Mouse (Mus musculus) testis, adult 2 months (tissue): ENCODE data around the gene Cdhr2. TPM values are rescaled to one million over a fixed set of nuclear protein-coding genes. Genes with fewer than 3 reads are reported as not detected.

Experiments used
- H3K27ac ChIP-seq: fragments of 200-500 bp; 2 replicates; pipeline ENCODE4 v1.5.1; 2012; ENCODE audit warnings: low read depth, low read length; ENCODE audit not compliant: control insufficient read depth, insufficient read depth
- H3K27me3 ChIP-seq: fragments of 200-500 bp; 2 replicates; pipeline ENCODE4 v1.6.1; 2012; ENCODE audit warnings: mild to moderate bottlenecking, low read length, moderate library complexity; ENCODE audit not compliant: control insufficient read depth, insufficient read depth
- H3K36me3 ChIP-seq: fragments of 200-500 bp; 2 replicates; pipeline ENCODE4 v1.6.1; 2012; ENCODE audit warnings: mild to moderate bottlenecking, low read length; ENCODE audit not compliant: control insufficient read depth, insufficient read depth
- H3K4me1 ChIP-seq: fragments of 200-500 bp; 2 replicates; pipeline ENCODE4 v1.6.1; 2012; ENCODE audit warnings: low read length; ENCODE audit not compliant: control insufficient read depth, insufficient read depth
- H3K4me3 ChIP-seq: fragments of 200-500 bp; 2 replicates; pipeline ENCODE4 v1.5.1; 2012; ENCODE audit warnings: low read depth, mild to moderate bottlenecking, low read length, moderate library complexity, mixed read lengths; ENCODE audit not compliant: control insufficient read depth
- CTCF ChIP-seq: fragments of 200-500 bp; IDR thresholded peaks from 2 replicates; pipeline ENCODE4 v1.5.1; 2012; ENCODE audit warnings: low read depth, mild to moderate bottlenecking, inconsistent platforms, low read length, moderate library complexity; ENCODE audit not compliant: control insufficient read depth, insufficient read depth, insufficient replicate concordance
- POLR2A ChIP-seq: fragments of 200-500 bp; IDR thresholded peaks from 2 replicates; pipeline ENCODE4 v1.6.1; 2012; ENCODE audit warnings: low read depth, mild to moderate bottlenecking, inconsistent platforms, low read length, moderate library complexity; ENCODE audit not compliant: control insufficient read depth
- polyA plus RNA-seq: library from polyadenylated mRNA; depleted of rRNA; stranded (reverse); fragments of >200 nt; gene quantifications from 2 replicates; pipeline ENCODE4 v1.2.3, GENCODE M21; 2012

The Cdhr2 gene
- polyA plus RNA-seq, 1 experiment, result 1.1 TPM

GRCm38 (mm10) chr13:54753733-54754132 lies 52.5 kb downstream of the Cdhr2 start:
- Histone ChIP-seq H3K4me3 (no peak overlapping the region), H3K4me1 (peaks cover 15% of the 10 kb centered on the region), H3K27me3 (no peaks in the 10 kb centered on the region), H3K27ac (no peak overlapping the region), H3K36me3 (no peaks in the 10 kb centered on the region)
- TF ChIP-seq CTCF (no peak), POLR2A (no peak)

- Histone ChIP-seq H3K27ac (no peak overlapping the region), H3K4me3 (no peak overlapping the region), H3K36me3 (no peaks in the 10 kb centered on the region), H3K27me3 (no peaks in the 10 kb centered on the region), H3K4me1 (peaks cover 18% of the 10 kb centered on the region)
- TF ChIP-seq CTCF, result no peak
- no peak for TF ChIP-seq POLR2A
Observed at GRCm38 (mm10) chr13:54754169-54755080, 53.2 kb downstream of the Cdhr2 start.

GRCm38 (mm10) chr13:54755201-54755830 lies 54.1 kb downstream of the Cdhr2 start:
- no peak for TF ChIP-seq POLR2A
- TF ChIP-seq CTCF, result no peak
- H3K4me1 ChIP-seq, result peaks cover 20% of the 10 kb centered on the region
- no peaks in the 10 kb centered on the region for H3K36me3 ChIP-seq
- no peaks in the 10 kb centered on the region for H3K27me3 ChIP-seq
- no peak overlapping the region for H3K27ac ChIP-seq
- H3K4me3 ChIP-seq, result no peak overlapping the region

- H3K27me3 ChIP-seq, result no peaks in the 10 kb centered on the region
- peaks cover 20% of the 10 kb centered on the region for H3K4me1 ChIP-seq
- no peak overlapping the region for H3K27ac ChIP-seq
- TF ChIP-seq POLR2A, result no peak
- no peak for TF ChIP-seq CTCF
- H3K4me3 ChIP-seq, result no peak overlapping the region
- H3K36me3 ChIP-seq, result no peaks in the 10 kb centered on the region
Observed at GRCm38 (mm10) chr13:54756156-54756712, 55.0 kb downstream of the Cdhr2 start.

- peaks cover 20% of the 10 kb centered on the region for H3K4me1 ChIP-seq
- H3K4me3 ChIP-seq, result no peak overlapping the region
- H3K36me3 ChIP-seq, result no peaks in the 10 kb centered on the region
- no peak overlapping the region for H3K27ac ChIP-seq
- H3K27me3 ChIP-seq, result no peaks in the 10 kb centered on the region
- TF ChIP-seq CTCF (no peak), POLR2A (no peak)
Observed at GRCm38 (mm10) chr13:54757093-54757830, 56.0 kb downstream of the Cdhr2 start.

- TF ChIP-seq POLR2A, result 0 out of 2 replicates have a peak, but pooled peaks have one; percentile 26
- TF ChIP-seq CTCF, result peak; percentile 75; the same call in 1 of the 2 replicates
- no peaks in the 10 kb centered on the region for H3K36me3 ChIP-seq
- H3K4me3 ChIP-seq, result peak overlapping the region; percentile 70
- H3K27me3 ChIP-seq, result no peaks in the 10 kb centered on the region
- H3K4me1 ChIP-seq, result peaks cover 20% of the 10 kb centered on the region
- no peak overlapping the region; the same call in 1 of the 2 replicates for H3K27ac ChIP-seq
Observed at GRCm38 (mm10) chr13:54758045-54758755, 56.9 kb downstream of the Cdhr2 start.
